Mouse (Mus musculus): ENCODE data around the gene Ccdc82.

Gene Ccdc82

DNA sequence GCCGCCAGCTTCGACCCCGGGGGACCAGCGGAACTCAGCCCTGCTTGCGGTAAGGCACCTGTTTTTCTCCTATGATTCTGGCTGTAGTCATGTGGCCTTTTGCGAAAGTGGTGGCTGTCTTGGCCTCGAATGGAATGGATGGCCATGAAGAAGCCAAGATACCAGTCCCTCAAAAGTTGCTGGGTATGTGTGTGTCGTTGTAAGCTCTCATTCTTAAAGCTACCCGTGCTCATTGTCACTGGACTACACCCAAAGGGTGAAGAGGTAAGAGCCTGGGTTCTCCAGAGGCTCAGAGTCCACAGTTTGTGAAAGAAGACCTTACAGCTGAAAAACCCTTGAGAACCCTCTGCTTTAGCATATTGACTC is 51.7 kb downstream of the Ccdc82 start:
- in situ Hi-C loops (cut with MboI, MseI) = loop anchor here (5.0 to 10.0 kb wide), 2 partner anchors 54 to 364 kb away; partner anchors contain the start of genes Ccdc82 and Jrkl

- in situ Hi-C loops (cut with MboI, MseI) = loop anchor here (5.0 to 10.0 kb wide), 2 partner anchors 54 to 363 kb away; partner anchors contain the start of genes Ccdc82 and Jrkl
Measured at GRCm38 (mm10) chr9:13299190-13299589, 52.4 kb downstream of the Ccdc82 start.

- in situ Hi-C loops (cut with MboI, MseI) = loop anchor here (10.0 to 25.0 kb wide), 4 partner anchors 125 to 1612 kb away; partner anchors contain the start of gene Izumo1r
Measured at GRCm38 (mm10) chr9:13300041-13300441, 53.3 kb downstream of the Ccdc82 start.

- in situ Hi-C loops (cut with MboI, MseI) = loop anchor here (10.0 to 25.0 kb wide), 4 partner anchors 124 to 1611 kb away; partner anchors contain the start of gene Izumo1r
Measured at GRCm38 (mm10) chr9:13300891-13301782, 54.4 kb downstream of the Ccdc82 start.

- in situ Hi-C loops (cut with MboI, MseI) = loop anchor here (10.0 to 25.0 kb wide), 4 partner anchors 122 to 1610 kb away; partner anchors contain the start of gene Izumo1r
Measured at GRCm38 (mm10) chr9:13302183-13302825, 55.5 kb downstream of the Ccdc82 start.

DNA sequence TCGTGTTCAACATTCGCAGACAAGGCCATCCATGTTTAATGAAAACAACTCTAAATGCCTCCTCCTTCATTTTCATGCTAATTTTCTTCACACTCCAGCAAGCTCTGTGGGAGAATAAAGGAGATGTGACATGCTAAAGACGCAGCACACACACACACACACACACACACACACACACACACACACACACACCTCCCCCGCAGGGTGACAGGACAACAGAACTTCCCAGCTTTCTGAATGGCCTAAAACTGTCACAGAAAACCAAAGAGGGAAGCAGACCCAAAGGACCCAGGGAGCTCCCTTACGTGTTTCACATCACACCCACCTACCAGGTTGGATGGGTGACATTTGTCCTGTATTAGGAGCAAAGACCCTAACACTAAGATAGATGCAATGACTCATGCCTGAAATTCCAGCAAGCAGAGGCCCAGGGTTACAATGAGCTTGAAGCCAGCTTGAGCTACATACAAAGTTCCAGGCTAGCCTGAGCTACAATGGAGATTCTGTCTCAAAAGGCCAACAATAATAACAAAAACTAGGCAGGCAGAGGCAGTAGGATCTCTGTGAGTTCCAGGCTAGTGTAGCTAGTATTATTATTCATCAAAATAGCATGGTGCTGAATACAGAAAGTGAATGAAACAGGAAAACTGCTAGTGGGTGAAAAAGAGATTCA is 56.5 kb downstream of the Ccdc82 start:
- in situ Hi-C loops (cut with MboI, MseI) = loop anchor here (10.0 to 25.0 kb wide), 4 partner anchors 122 to 1609 kb away; partner anchors contain the start of gene Izumo1r

DNA sequence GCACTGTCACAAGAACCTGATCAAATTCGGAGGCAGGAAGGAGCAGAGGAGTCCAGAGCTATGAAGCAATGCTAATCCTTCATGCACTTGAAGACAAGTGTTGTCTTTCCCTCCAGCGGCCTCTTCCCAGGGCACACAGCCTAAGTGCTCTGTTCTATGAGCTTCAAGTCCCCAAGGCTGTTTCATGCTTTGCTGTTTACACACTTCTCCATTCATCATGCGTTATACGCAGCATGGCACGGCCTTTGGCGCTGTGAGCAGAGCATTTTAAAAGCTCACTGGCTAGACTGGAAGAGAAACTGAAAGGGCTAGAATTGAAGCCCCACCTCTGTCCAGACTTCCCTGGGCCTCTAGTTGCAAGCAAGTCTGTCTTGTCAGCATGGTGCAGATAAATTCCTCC is 57.2 kb downstream of the Ccdc82 start:
- in situ Hi-C loops (cut with MboI, MseI) = loop anchor here (10.0 to 25.0 kb wide), 4 partner anchors 121 to 1608 kb away; partner anchors contain the start of gene Izumo1r

GRCm38 (mm10) chr9:13306471-13306870 is 59.7 kb downstream of the Ccdc82 start:
- in situ Hi-C loops (cut with MboI, MseI) = loop anchor here (10.0 to 25.0 kb wide), 4 partner anchors 118 to 1606 kb away; partner anchors contain the start of gene Izumo1r

GRCm38 (mm10) chr9:13307226-13307625 is 60.5 kb downstream of the Ccdc82 start:
- in situ Hi-C loops (cut with MboI, MseI) = loop anchor here (10.0 to 25.0 kb wide), 4 partner anchors 118 to 1605 kb away; partner anchors contain the start of gene Izumo1r

- in situ Hi-C loops (cut with MboI, MseI) = loop anchor here (10.0 to 25.0 kb wide), 4 partner anchors 116 to 1604 kb away; partner anchors contain the start of gene Izumo1r
Measured at GRCm38 (mm10) chr9:13308718-13309117, 62.0 kb downstream of the Ccdc82 start.

GRCm38 (mm10) chr9:13309807-13310206 is 63.1 kb downstream of the Ccdc82 start:
- in situ Hi-C loops (cut with MboI, MseI) = loop anchor here (10.0 to 25.0 kb wide), 5 partner anchors 115 to 1602 kb away; partner anchors contain the start of gene Izumo1r

- in situ Hi-C loops (cut with MboI, MseI) = loop anchor here (10.0 to 25.0 kb wide), 4 partner anchors 705 to 1602 kb away; partner anchors contain the start of gene Izumo1r
Measured at GRCm38 (mm10) chr9:13310236-13310635, 63.5 kb downstream of the Ccdc82 start.

GRCm38 (mm10) chr9:13311094-13311493 is 64.3 kb downstream of the Ccdc82 start:
- in situ Hi-C loops (cut with MboI, MseI) = loop anchor here (10.0 to 25.0 kb wide), 4 partner anchors 704 to 1601 kb away; partner anchors contain the start of gene Izumo1r

DNA sequence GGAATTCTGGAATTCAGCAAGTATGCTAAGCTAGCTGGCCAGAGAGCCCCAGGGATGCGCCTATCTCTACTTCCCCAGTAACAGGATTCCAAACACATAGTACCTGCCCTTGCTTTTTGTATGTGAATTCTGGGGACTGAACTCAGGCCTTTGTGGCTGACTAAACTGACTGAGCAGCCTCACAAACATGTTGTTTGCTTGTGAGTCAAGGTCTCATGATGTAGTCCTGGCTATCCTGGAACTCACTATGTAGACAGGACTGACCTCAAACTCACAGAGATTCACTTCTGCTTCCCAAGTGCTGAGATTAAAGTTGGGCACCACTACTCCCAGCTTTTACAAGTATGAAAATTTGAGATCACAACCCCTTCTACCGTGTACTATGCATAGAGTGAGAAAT is 67.2 kb downstream of the Ccdc82 start:
- in situ Hi-C loops (cut with MboI, MseI) = loop anchor here (10.0 to 25.0 kb wide), 4 partner anchors 701 to 1598 kb away; partner anchors contain the start of gene Izumo1r

DNA sequence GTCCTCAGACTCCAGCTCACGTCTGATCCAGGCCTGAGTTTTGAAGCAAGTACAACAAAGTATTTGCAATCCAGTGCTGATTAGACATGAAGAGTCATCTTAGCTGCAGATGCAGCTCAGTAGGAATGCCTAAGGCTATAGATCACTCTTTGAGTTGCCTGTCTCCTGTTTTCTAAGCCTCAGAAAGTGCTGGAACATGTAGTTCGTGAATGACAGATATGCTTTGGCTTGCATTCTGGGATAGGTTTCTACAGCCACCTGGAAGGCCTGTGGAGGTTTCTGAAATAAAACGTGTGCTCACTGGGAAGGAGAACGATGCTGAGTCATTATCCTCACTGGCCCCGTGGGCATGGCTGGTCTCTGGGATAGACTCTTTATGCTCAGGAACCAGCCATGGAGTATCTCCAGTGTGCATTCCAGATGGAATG is 67.8 kb downstream of the Ccdc82 start:
- in situ Hi-C loops (cut with MboI, MseI) = loop anchor here (10.0 to 25.0 kb wide), 4 partner anchors 700 to 1598 kb away; partner anchors contain the start of gene Izumo1r

GRCm38 (mm10) chr9:13315393-13315792 is 68.6 kb downstream of the Ccdc82 start:
- in situ Hi-C loops (cut with MboI, MseI) = loop anchor here (10.0 to 25.0 kb wide), 4 partner anchors 699 to 1597 kb away; partner anchors contain the start of gene Izumo1r

- in situ Hi-C loops (cut with MboI, MseI) = loop anchor here (10.0 to 25.0 kb wide), 4 partner anchors 695 to 1593 kb away; partner anchors contain the start of gene Izumo1r
Measured at GRCm38 (mm10) chr9:13319566-13319965, 72.8 kb downstream of the Ccdc82 start.

- in situ Hi-C loops (cut with MboI, MseI) = loop anchor here (5.0 to 25.0 kb wide), 8 partner anchors 96 to 1591 kb away; partner anchors contain the start of gene Izumo1r
Measured at GRCm38 (mm10) chr9:13320800-13321364, 74.1 kb downstream of the Ccdc82 start.

GRCm38 (mm10) chr9:13323074-13323473 is 76.3 kb downstream of the Ccdc82 start:
- in situ Hi-C loops (cut with MboI, MseI) = loop anchor here (5.0 to 25.0 kb wide), 8 partner anchors 94 to 1589 kb away; partner anchors contain the start of gene Izumo1r

GRCm38 (mm10) chr9:13323612-13324011 is 76.9 kb downstream of the Ccdc82 start:
- in situ Hi-C loops (cut with MboI, MseI) = loop anchor here (5.0 to 25.0 kb wide), 8 partner anchors 94 to 1589 kb away; partner anchors contain the start of gene Izumo1r
